Mouse (Mus musculus): Measurements from ENCODE around the gene Gm11037.

GRCm38 (mm10) chr2:131128211-131128610, 5.1 kb upstream of the Gm11037 start:
- TF ChIP-seq CTCF (conservative IDR thresholded peaks at IDR 0.05; ENCODE audit: insufficient read depth, insufficient read length, low read depth, low read length) (no peak), POLR2A (IDR thresholded peaks at IDR 0.05; ENCODE audit: low read depth, low read length) (no peak)

Data from kidney, adult 2 months (tissue).